In genomic region chr11:69558756-69559155, GRCm38 (mm10) we compare ENCODE assay signal across 7 mouse cellular contexts. TPM values are rescaled to one million over a fixed set of nuclear protein-coding genes. Genes with fewer than 3 reads are reported as not detected.
DNase-seq lines count a peak whose midpoint lies in the region; ATAC-seq and TF ChIP-seq lines count a peak whose summit lies in the region.

No protein-coding gene starts in this region.

- peak overlapping the region; percentile 82 for H3K4me2 ChIP-seq in embryonic facial prominence, embryonic 12.5 days (replicated peaks)
- peak overlapping the region; percentile 100 for H3K4me2 ChIP-seq in forebrain, embryonic 11.5 days (ENCODE audit: low read depth, low read length, severe bottlenecking)
- H3K4me2 ChIP-seq in hindbrain, postnatal 0 days (ENCODE audit: low read depth, low read length): peak overlapping the region; percentile 94

- no peaks in the 10 kb centered on the region for H3K9me3 ChIP-seq in embryonic facial prominence, embryonic 12.5 days
- no peaks in the 10 kb centered on the region for H3K9me3 ChIP-seq in forebrain, embryonic 11.5 days (ENCODE audit: control insufficient read depth, low read length)
- no peaks in the 10 kb centered on the region for H3K9me3 ChIP-seq in hindbrain, postnatal 0 days (ENCODE audit: low read length)
- no peaks in the 10 kb centered on the region for H3K9me3 ChIP-seq in midbrain, embryonic 10.5 days (replicated peaks)

- peak overlapping the region; percentile 81 for H3K4me3 ChIP-seq in embryonic facial prominence, embryonic 12.5 days
- H3K4me3 ChIP-seq in forebrain, embryonic 11.5 days (ENCODE audit: low read depth, low read length): peak overlapping the region; percentile 68
- peak overlapping the region; percentile 64 for H3K4me3 ChIP-seq in hindbrain, postnatal 0 days (ENCODE audit: low read length)
- H3K4me3 ChIP-seq in midbrain, embryonic 10.5 days: peak overlapping the region; percentile 94

- no peak for ATAC-seq in embryonic facial prominence, embryonic 12.5 days (ENCODE audit: insufficient number of reproducible peaks, insufficient read depth, low FRiP score, low TSS enrichment)
- no peak for ATAC-seq in forebrain, embryonic 11.5 days (replicated peaks; ENCODE audit: low FRiP score)
- no peak for ATAC-seq in hindbrain, postnatal 0 days

- H3K4me1 ChIP-seq in embryonic facial prominence, embryonic 12.5 days: peaks cover 58% of the 10 kb centered on the region
- H3K4me1 ChIP-seq in forebrain, embryonic 11.5 days (replicated peaks; ENCODE audit: control insufficient read depth, insufficient read depth, low read length): peaks cover 47% of the 10 kb centered on the region
- peaks cover 43% of the 10 kb centered on the region for H3K4me1 ChIP-seq in hindbrain, postnatal 0 days (ENCODE audit: insufficient read depth, low read length)
- H3K4me1 ChIP-seq in midbrain, embryonic 10.5 days: peaks cover 99% of the 10 kb centered on the region

- 30% methylated on average over 6 of the region's 6 CpGs for WGBS in embryonic facial prominence, embryonic 12.5 days
- WGBS in forebrain, embryonic 11.5 days: 56% methylated on average over 6 of the region's 6 CpGs
- WGBS in hindbrain, postnatal 0 days: 17% methylated on average over 6 of the region's 6 CpGs
- WGBS in midbrain, embryonic 10.5 days: 25% methylated on average over 6 of the region's 6 CpGs

- no peak for TF ChIP-seq CTCF in hindbrain, postnatal 0 days (IDR thresholded peaks at IDR 0.05; ENCODE audit: low read depth)

- H3K36me3 ChIP-seq in embryonic facial prominence, embryonic 12.5 days: peaks cover 42% of the 10 kb centered on the region
- H3K36me3 ChIP-seq in forebrain, embryonic 11.5 days (ENCODE audit: control insufficient read depth, insufficient read depth, low read length): no peaks in the 10 kb centered on the region
- H3K36me3 ChIP-seq in hindbrain, postnatal 0 days (ENCODE audit: insufficient read depth, low read length): no peaks in the 10 kb centered on the region
- peaks cover 52% of the 10 kb centered on the region for H3K36me3 ChIP-seq in midbrain, embryonic 10.5 days

- no peak overlapping the region for H3K27ac ChIP-seq in embryonic facial prominence, embryonic 12.5 days
- no peak overlapping the region for H3K27ac ChIP-seq in forebrain, embryonic 11.5 days (ENCODE audit: low read depth, low read length)
- no peak overlapping the region for H3K27ac ChIP-seq in hindbrain, postnatal 0 days
- H3K27ac ChIP-seq in midbrain, embryonic 10.5 days (replicated peaks): peak overlapping the region; percentile 97

- no peaks in the 10 kb centered on the region for H3K27me3 ChIP-seq in embryonic facial prominence, embryonic 12.5 days
- H3K27me3 ChIP-seq in forebrain, embryonic 11.5 days (ENCODE audit: control insufficient read depth, insufficient read depth, low read length): no peaks in the 10 kb centered on the region
- H3K27me3 ChIP-seq in hindbrain, postnatal 0 days (ENCODE audit: insufficient read depth, low read length): no peaks in the 10 kb centered on the region
- H3K27me3 ChIP-seq in midbrain, embryonic 10.5 days (ENCODE audit: low read depth, poor library complexity, severe bottlenecking): peaks cover 19% of the 10 kb centered on the region

- no peak for DNase-seq in forebrain, embryonic 11.5 days (ENCODE audit: low spot score)
- no peak for DNase-seq in hindbrain, postnatal 0 days (ENCODE audit: low spot score)
- DNase-seq in midbrain, embryonic 10.5 days (ENCODE audit: low spot score): peak; percentile 37
- no peak for DNase-seq in frontal cortex, adult 2 months (ENCODE audit: extremely low spot score in 1 of 2, low spot score in 1 of 2)
- DNase-seq in urinary bladder, postnatal 14 days (ENCODE audit: low spot score): no peak
- no peak for DNase-seq in natural killer cell, adult 2 months (ENCODE audit: low spot score in 2 of 2)

- peak overlapping the region; percentile 91 for H3K9ac ChIP-seq in embryonic facial prominence, embryonic 12.5 days
- H3K9ac ChIP-seq in forebrain, embryonic 11.5 days (ENCODE audit: low read length): peak overlapping the region; percentile 90; the same call in 1 of the 2 replicates
- peak overlapping the region; percentile 72; the same call in 1 of the 2 replicates for H3K9ac ChIP-seq in hindbrain, postnatal 0 days (replicated peaks; ENCODE audit: low read length)

RNA-seq across cellular contexts. Expression of gene Efnb3, which starts 1.2 kb away (rescaled TPM):
- polyA plus RNA-seq in embryonic facial prominence, embryonic 12.5 days (2016; fragmentation: Nextera tagmentation; extraction: Ambion mirVana): 57.0 and 61.9 TPM in 2 replicates
- 13.1 and 14.9 TPM in 2 replicates for polyA plus RNA-seq in forebrain, embryonic 11.5 days (2014; fragmentation: Nextera tagmentation; extraction: Ambion mirVana)
- total RNA-seq in hindbrain, postnatal 0 days (2014; rRNA removed): 97.9 and 111 TPM in 2 replicates
- 93.3 and 94.4 TPM in 2 replicates for polyA plus RNA-seq in hindbrain, postnatal 0 days (2015; fragmentation: Nextera tagmentation; extraction: Ambion mirVana)
- 48.8 and 53.9 TPM in 2 replicates for polyA plus RNA-seq in midbrain, embryonic 10.5 days (2016; fragmentation: Nextera tagmentation; extraction: Ambion mirVana)
- 78.4 and 80.4 TPM in 2 replicates for polyA plus RNA-seq in frontal cortex, adult 2 months (2012; rRNA removed)

RNA-seq across cellular contexts. Expression of gene Dnah2, which starts 9.8 kb away (rescaled TPM):
- 2.4 and 2.8 TPM in 2 replicates for polyA plus RNA-seq in embryonic facial prominence, embryonic 12.5 days (2016; fragmentation: Nextera tagmentation; extraction: Ambion mirVana)
- polyA plus RNA-seq in forebrain, embryonic 11.5 days (2014; fragmentation: Nextera tagmentation; extraction: Ambion mirVana): 2.1 and 2.6 TPM in 2 replicates
- 3.9 and 4.9 TPM in 2 replicates for total RNA-seq in hindbrain, postnatal 0 days (2014; rRNA removed)
- polyA plus RNA-seq in hindbrain, postnatal 0 days (2015; fragmentation: Nextera tagmentation; extraction: Ambion mirVana): 2.0 and 3.2 TPM in 2 replicates
- polyA plus RNA-seq in midbrain, embryonic 10.5 days (2016; fragmentation: Nextera tagmentation; extraction: Ambion mirVana): 1.2 and 1.9 TPM in 2 replicates
- 2.7 and 4.6 TPM in 2 replicates for polyA plus RNA-seq in frontal cortex, adult 2 months (2012; rRNA removed)

RNA-seq across cellular contexts. Expression of gene Wrap53, which starts 21.3 kb away (rescaled TPM):
- polyA plus RNA-seq in embryonic facial prominence, embryonic 12.5 days (2016; fragmentation: Nextera tagmentation; extraction: Ambion mirVana): 29.4 and 36.2 TPM in 2 replicates
- polyA plus RNA-seq in forebrain, embryonic 11.5 days (2014; fragmentation: Nextera tagmentation; extraction: Ambion mirVana): 39.3 and 44.1 TPM in 2 replicates
- total RNA-seq in hindbrain, postnatal 0 days (2014; rRNA removed): 16.4 and 19.4 TPM in 2 replicates
- polyA plus RNA-seq in hindbrain, postnatal 0 days (2015; fragmentation: Nextera tagmentation; extraction: Ambion mirVana): 12.8 and 13.8 TPM in 2 replicates
- 45.0 and 50.7 TPM in 2 replicates for polyA plus RNA-seq in midbrain, embryonic 10.5 days (2016; fragmentation: Nextera tagmentation; extraction: Ambion mirVana)
- 12.2 and 12.9 TPM in 2 replicates for polyA plus RNA-seq in frontal cortex, adult 2 months (2012; rRNA removed)

RNA-seq across cellular contexts. Expression of gene Trp53, which starts 21.4 kb away (rescaled TPM):
- polyA plus RNA-seq in embryonic facial prominence, embryonic 12.5 days (2016; fragmentation: Nextera tagmentation; extraction: Ambion mirVana): 159 and 161 TPM in 2 replicates
- polyA plus RNA-seq in forebrain, embryonic 11.5 days (2014; fragmentation: Nextera tagmentation; extraction: Ambion mirVana): 168 and 175 TPM in 2 replicates
- total RNA-seq in hindbrain, postnatal 0 days (2014; rRNA removed): 33.5 and 41.5 TPM in 2 replicates
- polyA plus RNA-seq in hindbrain, postnatal 0 days (2015; fragmentation: Nextera tagmentation; extraction: Ambion mirVana): 36.6 and 37.4 TPM in 2 replicates
- 148 and 166 TPM in 2 replicates for polyA plus RNA-seq in midbrain, embryonic 10.5 days (2016; fragmentation: Nextera tagmentation; extraction: Ambion mirVana)
- polyA plus RNA-seq in frontal cortex, adult 2 months (2012; rRNA removed): 36.7 and 38.4 TPM in 2 replicates

RNA-seq across cellular contexts. Expression of gene Atp1b2, which starts 47.0 kb away (rescaled TPM):
- polyA plus RNA-seq in embryonic facial prominence, embryonic 12.5 days (2016; fragmentation: Nextera tagmentation; extraction: Ambion mirVana): 4.2 and 5.3 TPM in 2 replicates
- polyA plus RNA-seq in forebrain, embryonic 11.5 days (2014; fragmentation: Nextera tagmentation; extraction: Ambion mirVana): 9.3 and 12.6 TPM in 2 replicates
- total RNA-seq in hindbrain, postnatal 0 days (2014; rRNA removed): 185 and 210 TPM in 2 replicates
- polyA plus RNA-seq in hindbrain, postnatal 0 days (2015; fragmentation: Nextera tagmentation; extraction: Ambion mirVana): 145 and 157 TPM in 2 replicates
- polyA plus RNA-seq in midbrain, embryonic 10.5 days (2016; fragmentation: Nextera tagmentation; extraction: Ambion mirVana): 6.0 and 8.6 TPM in 2 replicates
- polyA plus RNA-seq in frontal cortex, adult 2 months (2012; rRNA removed): 324 and 357 TPM in 2 replicates
